Mouse (Mus musculus) midbrain, embryonic 11.5 days (tissue): ENCODE measurements at regions not wholly inside any gene's neighbourhood (a gene's known extent, or its start where the extent isn't known, plus 50 kb on each side); places are given as distances from the start of the nearest gene placed in this dataset.

Source experiments
- ATAC-seq: fragments of 200-750 bp; cut with Nextera tagmentation; 2 replicates; pipeline ENCODE4 v1.8.0; 2017; ENCODE audit warnings: moderate TSS enrichment, moderate library complexity; ENCODE audit not compliant: low FRiP score
- DNase-seq: peaks from one replicate; pipeline ENCODE4 v3.0.0; 2015; ENCODE audit warnings: low spot score; ENCODE audit errors: missing footprints
- H3K27ac ChIP-seq: fragments of 300-500 bp; sonication (generic); 2 replicates; pipeline ENCODE4 v1.5.1; 2014; ENCODE audit warnings: low read depth, low read length
- H3K27me3 ChIP-seq: fragments of 300-500 bp; sonication (generic); 2 replicates; pipeline ENCODE4 v1.6.1; 2014; ENCODE audit warnings: mild to moderate bottlenecking, low read length, moderate library complexity, mixed read lengths; ENCODE audit not compliant: control insufficient read depth, insufficient read depth
- H3K36me3 ChIP-seq: fragments of 300-500 bp; sonication (generic); 2 replicates; pipeline ENCODE4 v1.6.1; 2014; ENCODE audit warnings: mild to moderate bottlenecking, low read length, moderate library complexity, mixed read lengths; ENCODE audit not compliant: control insufficient read depth, insufficient read depth
- H3K4me1 ChIP-seq: fragments of 300-500 bp; sonication (generic); 2 replicates; pipeline ENCODE4 v1.6.1; 2014; ENCODE audit warnings: low read length; ENCODE audit not compliant: control insufficient read depth, insufficient read depth
- H3K4me2 ChIP-seq: fragments of 300-500 bp; sonication (generic); 2 replicates; pipeline ENCODE4 v1.6.1; 2014; ENCODE audit warnings: mild to moderate bottlenecking, moderate library complexity
- H3K4me3 ChIP-seq: fragments of 300-500 bp; sonication (generic); 2 replicates; pipeline ENCODE4 v1.5.1; 2014; ENCODE audit warnings: low read depth, low read length
- H3K9ac ChIP-seq: fragments of 300-500 bp; sonication (generic); 2 replicates; pipeline ENCODE4 v1.6.1; 2014; ENCODE audit warnings: low read length
- H3K9me3 ChIP-seq: fragments of 300-500 bp; sonication (generic); 2 replicates; pipeline ENCODE4 v1.6.1; 2016; ENCODE audit warnings: low read length; ENCODE audit not compliant: control insufficient read depth
- WGBS: fragments of 180-500 bp; shearing (Covaris S2); extraction: QIAGEN DNeasy Blood & Tissue Kit; methylation state at CpG from one replicate; pipeline ENCODE4 v1.1.7; 2014; 5-methylcytosine and 5-hydroxymethylcytosine counted together

GRCm38 (mm10) chr8:46924787-46925548, 61.7 kb upstream of the Enpp6 start:
- Histone ChIP-seq H3K4me1 (peaks cover 13% of the 10 kb centered on the region), H3K4me2 (peak overlapping the region; percentile 1; the same call in 1 of the 2 replicates), H3K4me3 (no peak overlapping the region), H3K36me3 (no peaks in the 10 kb centered on the region), H3K9me3 (no peaks in the 10 kb centered on the region), H3K27me3 (no peaks in the 10 kb centered on the region; the same call in none of the 2 replicates), H3K9ac (no peak overlapping the region), H3K27ac (peak overlapping the region; percentile 64)
- ATAC-seq (peak; percentile 92), DNase-seq (peak; percentile 95)
- WGBS = 11% methylated on average over 13 of the region's 13 CpGs

DNA sequence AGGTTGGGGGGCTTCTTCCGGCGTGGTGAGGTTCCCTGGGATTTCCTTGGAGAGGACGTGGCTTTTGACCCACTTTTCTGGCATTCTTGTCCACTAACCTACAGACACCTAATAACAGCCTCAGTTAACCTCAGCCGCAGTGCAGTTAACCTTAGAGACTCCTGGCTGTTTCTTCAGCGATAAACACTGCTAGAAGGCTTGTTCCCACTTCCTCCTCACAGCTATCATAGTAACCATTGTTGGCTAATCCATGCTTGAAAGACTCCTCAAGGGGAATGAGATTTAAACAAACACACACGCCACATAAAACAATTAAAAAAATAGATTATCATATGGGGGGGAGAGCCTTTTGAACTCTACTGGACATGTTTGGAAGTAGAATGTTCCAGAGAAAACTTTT, 58.0 kb upstream of the Enpp6 start:
- ATAC-seq (no peak), DNase-seq (no peak)
- Histone ChIP-seq H3K4me2 (no peak overlapping the region), H3K4me3 (no peak overlapping the region), H3K9ac (no peak overlapping the region), H3K27ac (no peak overlapping the region), H3K4me1 (peaks cover 13% of the 10 kb centered on the region), H3K27me3 (no peaks in the 10 kb centered on the region), H3K9me3 (no peaks in the 10 kb centered on the region), H3K36me3 (no peaks in the 10 kb centered on the region)
- WGBS = 73% methylated on average over 6 of the region's 6 CpGs

DNA sequence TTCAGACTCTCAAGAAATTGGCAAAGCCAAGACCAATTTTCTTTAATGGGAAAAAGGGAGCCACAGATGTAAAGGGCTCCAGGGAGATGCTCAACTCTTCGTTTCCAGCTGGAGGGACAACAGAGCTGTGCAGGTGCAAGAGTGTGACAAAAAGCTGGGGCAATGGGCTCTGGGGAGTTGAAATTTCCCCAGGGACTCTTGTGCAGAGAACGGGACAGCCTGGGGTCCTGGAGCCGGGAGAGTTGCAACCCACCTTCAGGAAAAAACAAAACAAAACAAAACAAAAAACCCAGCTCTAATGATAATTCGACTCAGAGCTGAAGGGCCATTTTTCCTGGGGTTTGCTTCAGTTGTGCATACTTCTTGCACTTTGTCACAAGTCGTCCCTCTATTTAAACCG, 57.0 kb upstream of the Enpp6 start:
- Histone ChIP-seq H3K36me3 (no peaks in the 10 kb centered on the region), H3K27me3 (no peaks in the 10 kb centered on the region), H3K9me3 (no peaks in the 10 kb centered on the region), H3K4me2 (no peak overlapping the region), H3K4me3 (no peak overlapping the region), H3K4me1 (peaks cover 10% of the 10 kb centered on the region), H3K9ac (no peak overlapping the region), H3K27ac (no peak overlapping the region)
- 79% methylated on average over 6 of the region's 6 CpGs for WGBS
- DNase-seq (peak; percentile 53), ATAC-seq (no peak)

- Histone ChIP-seq H3K9ac (no peak overlapping the region), H3K27ac (no peak overlapping the region), H3K9me3 (no peaks in the 10 kb centered on the region), H3K36me3 (no peaks in the 10 kb centered on the region), H3K4me1 (no peaks in the 10 kb centered on the region), H3K27me3 (no peaks in the 10 kb centered on the region), H3K4me3 (no peak overlapping the region), H3K4me2 (no peak overlapping the region)
- ATAC-seq (no peak), DNase-seq (peak; percentile 45)
- 93% methylated on average over 6 of the region's 6 CpGs for WGBS
Measured at GRCm38 (mm10) chr8:46931267-46931666, 55.4 kb upstream of the Enpp6 start.

GRCm38 (mm10) chr8:46933256-46933655, 53.4 kb upstream of the Enpp6 start:
- no peak for DNase-seq
- Histone ChIP-seq H3K4me1 (no peaks in the 10 kb centered on the region), H3K9ac (no peak overlapping the region), H3K9me3 (no peaks in the 10 kb centered on the region), H3K27me3 (no peaks in the 10 kb centered on the region), H3K36me3 (no peaks in the 10 kb centered on the region), H3K4me3 (no peak overlapping the region), H3K27ac (no peak overlapping the region), H3K4me2 (no peak overlapping the region)
- ATAC-seq = no peak

DNA sequence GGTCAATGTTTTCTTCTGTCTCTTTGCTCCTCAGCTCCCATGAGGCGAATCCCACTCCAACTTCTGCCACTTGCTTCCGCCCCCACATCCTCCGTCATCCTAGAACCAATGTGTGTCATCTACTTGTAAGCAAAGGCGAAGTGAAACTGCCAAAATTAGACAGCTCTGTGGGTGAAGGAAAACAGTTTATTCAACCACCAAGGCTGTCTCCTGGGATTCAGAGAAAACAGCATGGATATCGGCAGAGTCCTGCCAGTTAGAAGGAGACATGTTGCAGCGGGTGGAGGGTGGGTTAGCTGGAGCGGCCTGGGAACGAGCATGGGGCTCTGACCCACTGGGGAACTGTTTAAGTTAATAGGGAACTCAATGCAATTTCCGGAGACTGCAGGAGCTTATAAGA, 52.4 kb upstream of the Enpp6 start:
- DNase-seq (peak; percentile 37), ATAC-seq (no peak)
- Histone ChIP-seq H3K4me3 (no peak overlapping the region), H3K9me3 (no peaks in the 10 kb centered on the region), H3K4me1 (no peaks in the 10 kb centered on the region), H3K27me3 (no peaks in the 10 kb centered on the region), H3K4me2 (no peak overlapping the region), H3K36me3 (no peaks in the 10 kb centered on the region), H3K27ac (no peak overlapping the region), H3K9ac (no peak overlapping the region)
- WGBS = 84% methylated on average over 9 of the region's 9 CpGs

- no peaks in the 10 kb centered on the region for H3K4me1 ChIP-seq
- H3K4me3 ChIP-seq = no peak overlapping the region
- no peak overlapping the region for H3K4me2 ChIP-seq
- 31% methylated on average over 9 of the region's 9 CpGs for WGBS
- H3K9ac ChIP-seq = no peak overlapping the region
- H3K27me3 ChIP-seq = no peaks in the 10 kb centered on the region
- peak; percentile 95 for DNase-seq
- H3K9me3 ChIP-seq = no peaks in the 10 kb centered on the region
- no peaks in the 10 kb centered on the region for H3K36me3 ChIP-seq
- H3K27ac ChIP-seq = no peak overlapping the region
- ATAC-seq = peak; percentile 73
Measured at GRCm38 (mm10) chr8:46934898-46935297, 51.8 kb upstream of the Enpp6 start.

DNA sequence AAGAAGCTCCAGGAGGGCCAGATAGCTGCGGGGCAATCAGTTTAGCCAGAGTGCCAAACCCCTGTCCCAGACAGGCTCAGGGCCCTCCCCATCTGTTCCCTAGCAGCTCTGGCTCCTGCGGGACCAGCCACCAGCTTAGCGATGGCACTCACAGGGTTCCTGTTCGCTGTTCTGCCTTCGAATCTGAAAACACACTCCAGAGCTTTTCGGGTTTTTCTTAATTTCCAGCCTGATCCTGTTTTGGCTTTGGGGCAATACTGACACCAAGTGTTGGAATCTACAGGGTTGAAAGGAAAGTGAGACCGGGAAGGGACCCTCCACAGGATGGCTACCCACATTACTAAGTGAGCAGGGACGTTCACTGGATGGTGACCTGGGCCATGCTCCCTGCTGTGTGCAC, 50.6 kb upstream of the Enpp6 start:
- Histone ChIP-seq H3K27me3 (no peaks in the 10 kb centered on the region), H3K9me3 (peaks cover 3% of the 10 kb centered on the region; the same call in 1 of the 2 replicates), H3K36me3 (no peaks in the 10 kb centered on the region), H3K9ac (no peak overlapping the region), H3K4me1 (no peaks in the 10 kb centered on the region), H3K4me3 (no peak overlapping the region), H3K27ac (no peak overlapping the region), H3K4me2 (no peak overlapping the region)
- ATAC-seq = no peak
- WGBS = 27% methylated on average over 8 of the region's 8 CpGs
- DNase-seq = peak; percentile 91
